Mouse (Mus musculus): ENCODE results near the gene Capn2. TPM values are rescaled to one million over a fixed set of nuclear protein-coding genes. Genes with fewer than 3 reads are reported as not detected.

Gene Capn2
- total RNA-seq, 2 experiments from 2014 or later: 63.2 to 68.1 TPM

Other genes starting within 250 kb of the Capn2 start
- gene Degs1, start 234.8 kb downstream of the Capn2 start, total RNA-seq (2021): 10 to 100 TPM; 68.8 to 68.9 TPM
- 10 to 100 TPM; 51.8 to 51.9 TPM for gene Fbxo28, start 176.0 kb downstream of the Capn2 start, total RNA-seq (2021)
- gene Trp53bp2, start 108.4 kb downstream of the Capn2 start, total RNA-seq (2021): 10 to 100 TPM; 32.0 to 38.2 TPM
- not detected for gene Capn8, start 47.4 kb upstream of the Capn2 start, total RNA-seq (2021)
- under 1 TPM in 1 of 2 experiments, not detected in 1; 0.25 TPM for gene Ccdc185, start 231.6 kb upstream of the Capn2 start, total RNA-seq (2021)
- gene Susd4, start 246.3 kb upstream of the Capn2 start, total RNA-seq (2021): 100 to 1,000 TPM; 132 TPM